Mouse (Mus musculus) megakaryocyte, adult 5-6 weeks (primary cell): ENCODE measurements around the gene Zfp36l1. TPM values are rescaled to one million over a fixed set of nuclear protein-coding genes. Genes with fewer than 3 reads are reported as not detected.

Source experiments
- ATAC-seq: 2 replicates; pipeline ENCODE4 v1.8.0; 2016; ENCODE audit warnings: mild to moderate bottlenecking, inconsistent platforms; ENCODE audit not compliant: poor library complexity, severe bottlenecking
- total RNA-seq, 2 experiments: library from RNA; stranded (forward) in 1 of 2; stranded (reverse) in 1 of 2; fragments of 153-499, 151-499 nt in 1 of 2; fragments of 221-1000, 200-1000 nt in 1 of 2; gene quantifications; 2 replicates each; pipeline versions ENCODE4 v1.2.3 to v1.2.4; 2015 to 2017

Gene Zfp36l1
- total RNA-seq (2015): 15.6 and 21.0 TPM in 2 replicates
- total RNA-seq (2017): 3.8 and 5.4 TPM in 2 replicates

DNA sequence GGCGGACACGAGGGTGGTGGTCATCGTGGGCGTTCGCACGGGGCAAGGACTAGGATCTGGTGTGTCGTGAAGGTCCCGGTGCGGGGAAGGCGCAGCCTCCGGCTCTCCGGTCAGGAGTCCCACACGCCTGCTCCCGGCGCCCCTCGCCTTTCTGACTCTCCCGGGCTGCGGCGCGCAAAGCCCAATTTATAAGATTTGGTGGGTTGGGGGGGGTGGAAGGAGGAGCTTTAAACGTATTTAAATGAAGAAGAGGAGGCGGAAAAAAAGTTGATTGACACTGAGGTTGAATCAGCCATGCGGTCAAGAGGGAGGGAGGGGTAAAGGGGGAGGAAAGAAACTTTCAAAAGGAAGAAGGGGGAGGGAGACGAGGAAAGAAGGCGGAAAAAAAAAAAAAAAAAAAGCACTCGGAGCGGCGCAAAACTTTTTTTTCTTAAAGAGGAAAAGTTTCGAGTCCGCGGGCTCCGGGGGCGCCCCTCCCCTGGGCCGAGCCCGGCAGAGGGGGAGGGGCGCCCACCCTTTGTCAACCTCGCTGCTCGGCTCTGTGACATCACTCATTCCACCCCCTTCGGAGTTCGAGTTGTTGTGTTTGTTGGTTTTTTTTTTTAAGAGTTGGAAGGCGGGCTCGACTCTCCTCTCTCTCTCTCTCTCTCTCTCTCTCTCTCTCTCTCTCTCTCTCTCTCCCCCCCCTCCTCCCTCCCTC is at the start of gene Zfp36l1:
Gene Zfp36l1 (minus strand): TSS at position 162 of the 700 bp plus-strand sequence.
- ATAC-seq: peak; percentile 33

DNA sequence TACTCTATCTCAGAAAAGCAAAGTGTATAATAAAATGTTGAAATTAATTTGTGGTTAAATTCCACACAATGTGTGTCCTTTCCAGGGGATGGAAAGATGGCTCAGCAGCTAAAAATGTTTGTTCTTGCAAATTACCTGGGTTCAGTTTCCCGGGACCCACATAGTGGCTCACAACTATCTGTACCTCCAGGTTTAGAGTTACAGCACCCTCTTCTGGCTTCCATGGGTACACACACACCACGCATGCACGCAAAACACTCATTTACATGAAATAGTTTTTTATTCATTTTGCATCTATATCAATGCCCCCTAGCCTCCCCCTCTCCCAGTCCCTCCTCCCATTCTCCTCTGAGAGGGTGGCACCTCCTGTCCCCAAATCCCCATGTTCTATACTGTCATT is 49.6 kb upstream of the Zfp36l1 start:
- ATAC-seq: no peak

DNA sequence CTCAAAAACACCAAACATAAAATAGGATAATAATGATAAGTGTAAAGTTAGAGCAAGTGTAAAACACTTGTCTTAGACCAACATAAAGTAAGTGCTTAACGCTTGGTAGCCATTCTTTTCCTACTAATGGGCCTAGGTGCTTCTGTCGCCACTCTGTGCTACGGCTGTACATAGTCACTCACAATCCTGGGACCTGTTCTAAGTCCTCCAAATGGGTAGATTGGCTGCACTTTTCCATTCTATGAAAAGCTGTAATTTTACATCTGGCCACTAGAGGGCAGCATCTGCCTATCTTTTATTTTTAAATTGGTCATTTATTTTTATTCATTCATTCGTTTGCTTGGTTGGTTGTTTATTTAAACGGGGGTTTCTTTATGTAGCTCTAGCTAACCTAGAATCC is 44.9 kb upstream of the Zfp36l1 start:
- ATAC-seq: no peak

DNA sequence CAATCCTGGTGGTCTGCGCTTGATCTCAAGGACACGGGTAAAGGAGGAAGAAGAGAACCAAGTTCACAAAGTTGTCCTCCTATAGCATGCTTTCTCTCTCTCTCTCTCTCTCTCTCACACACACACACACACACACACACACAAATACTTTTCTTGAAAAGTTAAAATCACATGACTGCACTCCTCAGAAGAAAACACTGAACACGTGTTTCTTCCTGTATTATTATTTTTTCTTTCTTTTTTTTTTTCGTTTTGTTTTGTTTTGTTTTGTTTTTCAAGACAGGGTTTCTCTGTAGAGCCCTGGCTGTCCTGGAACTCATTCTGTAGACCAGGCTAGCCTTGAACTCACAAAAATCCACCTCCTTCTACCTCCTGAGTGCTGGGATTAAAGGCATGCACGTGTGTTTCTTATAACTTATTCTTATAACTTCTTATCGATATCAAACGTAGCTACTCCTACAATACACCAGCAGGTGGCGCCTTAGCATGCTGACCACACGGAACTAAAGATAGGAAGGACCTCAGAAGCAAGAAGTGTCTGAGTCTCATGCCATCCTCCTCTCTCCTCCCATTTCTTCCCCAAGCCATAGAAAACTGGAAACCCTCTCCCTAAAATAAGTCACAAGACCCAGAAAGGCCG is 41.0 kb upstream of the Zfp36l1 start:
- ATAC-seq: peak; percentile 82; the same call in 1 of the 2 replicates

DNA sequence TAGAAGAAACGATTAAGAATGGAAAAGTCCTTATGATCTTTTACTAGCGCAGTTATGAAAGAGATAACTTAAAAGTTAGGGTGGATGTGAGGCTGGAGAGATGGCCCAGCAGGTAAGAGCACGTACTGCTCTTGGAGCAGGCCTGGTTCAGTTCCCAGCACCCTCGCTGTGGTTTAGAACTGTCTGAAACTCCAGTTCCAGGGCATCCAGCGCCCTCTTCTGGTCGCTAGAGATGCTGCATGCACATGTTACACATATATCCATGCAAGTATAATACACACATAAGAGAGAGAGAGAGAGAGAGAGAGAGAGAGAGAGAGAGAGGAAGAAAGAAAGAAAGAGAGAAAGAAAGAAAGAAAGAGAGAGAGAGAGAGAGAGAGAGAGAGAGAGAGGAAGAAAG is 40.3 kb upstream of the Zfp36l1 start:
- no peak for ATAC-seq

DNA sequence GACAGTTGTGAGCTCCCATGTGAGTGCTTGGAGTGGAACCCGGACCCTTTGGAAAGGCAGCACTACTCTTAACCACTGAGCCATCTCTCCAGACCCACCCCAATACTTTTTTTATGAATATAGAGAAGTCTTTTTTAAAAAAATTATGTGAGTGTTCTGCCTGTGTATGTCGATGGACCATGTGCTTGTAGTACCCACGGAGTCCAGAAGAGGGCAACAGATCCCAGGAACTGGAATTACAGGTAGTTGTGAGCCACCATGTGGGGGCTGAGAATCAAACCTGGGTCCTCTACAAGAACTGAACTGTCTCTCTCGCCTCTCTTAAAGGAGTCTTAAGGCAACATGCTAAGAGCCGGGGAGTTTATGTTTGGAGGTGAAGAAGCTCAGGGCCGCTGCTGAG is 39.0 kb upstream of the Zfp36l1 start:
- ATAC-seq: no peak

DNA sequence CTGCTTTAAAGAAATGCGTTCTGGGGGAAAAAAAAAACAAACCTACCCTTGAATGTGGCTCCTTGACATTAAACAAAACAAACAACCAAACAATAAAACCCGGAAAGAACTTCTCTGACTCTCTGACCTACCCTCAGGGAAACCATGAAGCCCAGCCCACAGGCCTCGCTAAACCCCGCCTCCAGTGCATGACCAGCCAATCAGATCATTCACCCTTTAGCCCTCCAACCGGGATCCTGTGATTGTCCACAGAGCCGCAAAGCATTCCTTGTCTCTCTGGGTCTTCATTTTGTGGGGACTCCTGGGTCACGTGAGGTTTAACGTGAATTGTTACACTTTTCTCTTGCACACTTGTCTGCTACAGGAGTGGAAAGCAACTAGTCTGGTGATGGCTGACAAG is 37.8 kb upstream of the Zfp36l1 start:
- ATAC-seq: peak; percentile 39; the same call in 1 of the 2 replicates

DNA sequence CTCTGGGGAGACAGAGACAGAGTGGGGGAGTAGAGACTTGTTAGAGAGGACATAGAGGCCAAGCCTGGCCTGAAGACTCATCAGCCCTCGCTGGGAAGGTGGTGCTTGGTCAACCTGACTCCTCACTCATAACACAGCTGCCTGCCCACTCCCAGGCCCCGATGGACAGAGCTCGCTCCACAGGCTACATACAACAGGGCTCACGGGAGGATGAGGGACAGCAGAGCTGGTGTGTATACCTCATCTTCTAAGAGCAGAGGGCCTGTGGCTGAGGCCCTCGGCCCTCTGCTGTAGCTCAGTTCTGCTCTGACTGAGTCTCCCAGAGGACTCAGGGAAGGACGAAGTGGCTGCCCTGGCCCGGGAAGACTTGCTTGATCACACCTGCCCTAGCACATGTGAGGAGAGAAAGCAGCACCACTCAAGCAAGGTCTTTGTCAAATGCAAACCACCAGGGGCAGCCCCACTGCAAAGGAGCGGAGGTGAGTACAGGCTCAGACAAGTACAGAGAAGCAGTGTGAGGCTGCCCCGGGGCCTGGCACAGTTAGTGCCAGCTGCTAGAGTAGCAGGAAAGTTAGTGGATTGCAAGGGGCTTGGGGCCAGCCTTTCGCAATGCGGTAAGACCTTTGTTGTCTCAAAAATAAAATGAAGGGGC is 34.9 kb upstream of the Zfp36l1 start:
- no peak for ATAC-seq

DNA sequence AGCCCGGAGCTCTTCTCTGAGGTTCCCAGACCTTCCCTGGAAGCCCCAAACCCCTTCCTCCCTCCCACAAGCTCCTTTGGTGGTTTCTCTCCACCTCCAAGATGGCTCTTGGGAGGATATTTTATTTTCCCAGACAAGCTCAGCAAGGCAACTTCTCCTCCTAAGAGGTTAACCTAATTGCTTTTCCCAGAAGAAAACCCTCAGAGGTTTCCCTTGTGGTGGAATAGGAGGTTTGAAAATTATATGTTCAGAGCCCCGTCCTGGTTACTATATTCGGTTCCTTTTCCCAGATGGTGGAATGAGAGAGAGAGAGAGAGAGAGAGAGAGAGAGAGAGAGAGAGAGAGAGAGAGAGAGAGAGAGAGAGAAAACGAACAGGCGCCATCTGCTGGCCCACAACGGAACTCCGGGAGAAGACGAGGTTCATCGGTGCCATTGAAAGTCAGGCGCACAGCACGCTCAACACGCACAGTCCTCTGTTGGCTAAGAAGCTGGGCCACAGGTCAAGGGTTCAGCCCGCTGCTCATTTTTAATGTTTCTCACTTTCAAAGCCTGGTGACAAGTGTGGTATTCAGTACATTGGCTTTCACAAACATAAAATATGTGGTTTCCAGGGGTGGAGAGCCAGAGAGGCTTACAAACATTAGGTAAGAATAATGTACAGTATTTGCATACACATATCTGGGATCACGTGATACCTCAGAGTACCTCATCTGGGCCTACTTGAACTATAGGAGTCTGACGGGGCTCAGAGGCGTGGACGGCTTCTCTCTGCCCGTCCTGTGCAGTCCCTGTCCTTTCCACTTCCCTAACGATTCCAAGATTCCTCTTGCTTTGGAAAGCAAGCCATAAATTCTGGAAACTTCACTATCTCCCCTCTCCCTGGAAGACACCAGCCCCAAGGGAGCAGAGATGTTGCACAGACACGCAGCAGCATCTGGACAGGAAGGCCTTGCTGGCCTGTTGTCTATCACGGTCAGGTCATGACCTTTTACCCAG is 33.7 kb upstream of the Zfp36l1 start:
- ATAC-seq: peak; percentile 83

DNA sequence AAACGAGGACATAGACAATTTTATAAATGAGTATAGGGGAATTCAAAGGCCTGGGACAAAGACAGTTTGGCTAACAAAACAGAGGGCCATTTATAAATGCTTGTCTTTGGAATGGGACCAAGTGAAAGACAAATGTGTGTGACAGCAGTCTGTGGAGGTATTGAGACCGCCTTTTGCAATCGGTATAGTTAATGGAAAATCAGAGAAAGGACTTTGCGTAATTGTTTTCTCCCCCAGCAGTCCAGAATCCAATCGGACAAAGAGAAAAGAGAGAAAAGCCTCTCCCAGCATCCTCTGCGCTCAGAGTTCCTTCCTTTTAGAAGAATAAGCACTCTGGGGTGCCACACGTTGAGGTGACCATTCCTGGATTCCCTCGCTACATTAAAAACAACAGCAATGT is 32.6 kb upstream of the Zfp36l1 start:
- no peak for ATAC-seq

DNA sequence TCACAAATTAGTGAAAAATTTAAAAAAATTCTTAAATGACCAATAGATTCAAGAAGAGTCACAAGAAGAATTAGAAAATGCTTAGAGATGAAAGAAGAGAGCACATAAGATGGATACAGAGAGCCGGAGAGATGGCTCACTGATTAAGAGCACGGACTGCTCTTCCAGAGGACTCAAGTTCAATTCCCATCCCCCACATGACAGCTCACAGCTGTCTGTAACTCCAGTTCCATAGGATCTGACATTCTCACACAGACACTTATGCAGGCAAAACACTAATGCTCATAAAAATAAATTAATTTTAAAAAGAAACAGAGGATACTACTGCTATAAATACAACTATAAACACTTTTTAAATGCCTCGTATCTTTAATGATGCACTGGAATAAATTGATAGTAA is 32.0 kb upstream of the Zfp36l1 start:
- ATAC-seq: no peak

DNA sequence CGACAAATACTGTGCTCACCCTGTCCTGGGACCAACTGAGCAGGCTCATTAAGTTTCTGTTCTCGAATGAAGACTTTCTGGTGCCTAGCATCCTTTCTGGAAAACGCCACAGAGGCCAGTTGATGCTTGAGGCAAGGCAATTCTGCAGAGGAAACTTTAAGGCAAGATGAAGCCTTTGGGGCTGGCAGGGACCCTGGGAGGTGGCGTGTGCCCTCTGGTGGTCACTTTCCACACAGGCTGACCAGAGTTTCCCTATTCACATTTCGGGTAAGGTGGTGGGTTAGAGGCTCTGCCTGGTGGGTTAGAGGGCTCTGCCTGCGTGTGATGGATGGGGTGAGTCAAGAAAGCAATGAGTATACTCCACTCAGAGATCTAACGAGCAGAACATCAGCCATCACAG is 28.7 kb upstream of the Zfp36l1 start:
- ATAC-seq: peak; percentile 86

DNA sequence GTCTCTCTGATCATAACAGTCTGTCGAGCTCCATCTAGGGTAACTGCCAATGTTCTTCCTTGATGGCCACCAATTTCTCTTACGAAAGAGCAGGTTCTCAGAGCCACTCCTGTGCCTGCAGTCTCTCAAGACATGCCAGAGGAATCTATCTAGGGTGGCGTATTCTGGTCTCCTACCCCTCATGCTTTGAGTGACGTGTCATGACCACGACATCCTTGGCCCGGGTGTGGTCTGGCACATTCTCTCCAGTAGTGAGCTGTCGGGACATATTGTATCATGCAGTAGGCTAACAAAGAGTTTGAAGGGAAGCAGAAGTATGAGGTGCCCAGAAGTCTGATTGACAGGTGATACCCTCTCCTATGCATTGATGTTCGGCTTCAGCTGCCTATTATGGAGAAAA is 28.2 kb upstream of the Zfp36l1 start:
- no peak for ATAC-seq

DNA sequence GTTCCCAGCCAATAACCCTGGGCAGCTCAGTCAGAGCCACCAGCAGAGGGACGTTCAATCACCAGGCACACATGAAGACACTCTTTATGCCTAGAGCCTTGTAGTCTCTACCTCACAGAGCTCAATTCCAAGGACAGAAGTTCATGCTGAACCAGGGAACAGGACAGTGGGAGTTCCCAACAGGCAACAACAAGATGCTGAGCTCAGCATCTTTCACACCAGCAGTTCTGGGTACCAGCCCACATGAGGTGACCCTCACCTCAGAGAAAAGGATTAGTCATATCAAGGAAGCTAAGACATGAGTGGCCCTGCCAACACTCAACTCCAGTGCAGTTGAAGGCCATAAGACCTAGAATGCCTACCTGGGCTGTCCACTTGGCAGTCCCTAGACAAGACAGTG is 24.9 kb upstream of the Zfp36l1 start:
- no peak for ATAC-seq

DNA sequence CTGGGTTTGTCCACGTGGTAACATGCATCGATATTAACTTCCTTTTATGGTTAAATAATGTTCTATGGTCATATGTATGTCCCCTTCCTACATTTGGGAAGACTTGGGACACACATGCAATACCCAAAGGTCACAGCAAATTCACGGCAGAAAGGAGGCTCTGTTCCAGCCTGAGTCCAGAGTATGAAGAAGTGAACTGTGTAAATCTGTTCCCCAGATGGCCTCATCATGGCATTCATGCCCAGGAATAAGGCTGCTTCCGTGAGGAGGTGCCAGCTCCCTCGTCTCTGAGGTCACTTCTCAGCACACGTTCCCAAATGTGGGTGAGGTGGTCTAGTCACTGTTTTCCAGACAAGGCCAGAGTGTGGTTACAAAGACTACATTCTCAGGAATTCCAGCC is 24.4 kb upstream of the Zfp36l1 start:
- ATAC-seq: no peak

DNA sequence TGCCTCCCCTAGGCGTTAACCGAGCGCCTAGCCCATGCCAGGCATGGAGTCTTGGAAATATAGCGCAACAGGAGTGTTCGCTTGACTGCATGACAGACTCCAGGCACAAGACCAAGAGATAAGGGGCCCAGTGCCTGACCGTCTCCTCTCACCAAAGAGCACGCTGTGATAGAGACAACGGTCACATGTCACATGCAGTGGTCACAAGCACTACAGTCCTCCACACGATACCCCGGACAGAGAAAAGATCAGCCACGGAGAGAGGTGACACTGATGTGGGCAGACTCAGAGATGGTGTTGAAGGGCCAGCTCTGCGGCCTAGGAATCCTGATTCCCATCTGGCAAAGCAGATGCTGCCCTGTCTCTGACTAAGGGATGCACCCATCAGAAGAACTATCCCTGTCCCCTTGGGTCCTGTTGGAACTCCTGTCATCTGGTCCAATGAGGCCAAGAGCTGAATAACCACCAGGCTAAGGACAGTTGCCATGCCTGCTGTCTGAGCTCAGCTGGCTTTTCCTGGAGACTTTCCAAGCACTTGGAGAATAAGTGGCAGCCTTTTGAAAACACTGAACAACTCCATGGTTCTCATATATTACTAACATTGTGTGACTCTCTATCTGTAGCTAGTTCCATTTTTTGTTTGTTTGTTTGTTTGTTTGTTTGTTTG is 23.6 kb upstream of the Zfp36l1 start:
- no peak for ATAC-seq

DNA sequence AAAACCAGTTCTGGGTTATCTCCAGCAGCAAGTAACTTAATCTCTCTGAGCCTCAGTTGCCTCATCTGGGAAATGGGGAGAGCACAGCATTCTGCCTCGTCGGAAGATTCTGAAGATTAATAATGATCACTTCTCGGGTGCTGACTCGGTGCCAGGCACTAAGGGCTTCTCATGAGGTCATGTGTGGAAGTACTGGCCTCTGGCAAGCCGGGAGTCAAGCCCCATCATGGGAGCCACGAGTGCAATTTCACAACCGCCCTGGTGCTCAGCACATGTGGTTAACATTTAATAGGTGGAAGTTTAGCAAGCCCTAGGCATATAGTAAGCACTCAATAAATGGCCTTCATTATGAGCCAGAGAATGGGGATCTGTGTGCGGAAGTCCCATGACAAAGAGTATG is 22.4 kb upstream of the Zfp36l1 start:
- no peak for ATAC-seq

DNA sequence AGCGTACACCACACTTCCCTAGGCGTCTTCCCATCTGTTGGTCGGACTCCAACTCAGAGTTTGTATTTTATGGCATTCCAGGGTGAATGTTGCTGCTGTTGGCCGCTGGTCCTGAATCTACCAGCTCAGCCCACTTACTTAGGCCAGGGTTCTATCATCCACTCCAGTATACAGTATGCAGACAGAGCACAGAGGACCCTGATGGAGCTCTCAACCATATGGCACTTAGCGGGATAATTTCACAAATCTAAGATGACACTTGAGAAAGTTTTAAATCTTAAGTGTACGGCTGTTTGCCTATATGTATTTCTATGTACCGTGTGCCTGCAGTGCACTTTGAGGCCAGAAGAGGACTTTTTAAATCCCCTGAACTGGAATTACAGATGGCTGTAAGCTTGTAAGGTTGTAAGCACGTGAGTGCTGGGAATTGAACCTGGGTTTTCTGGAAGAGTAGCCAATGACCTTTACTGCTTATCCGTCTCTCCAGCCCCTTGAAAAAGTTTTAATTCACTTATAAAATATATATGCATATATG is 20.3 kb upstream of the Zfp36l1 start:
- peak; percentile 5 for ATAC-seq

DNA sequence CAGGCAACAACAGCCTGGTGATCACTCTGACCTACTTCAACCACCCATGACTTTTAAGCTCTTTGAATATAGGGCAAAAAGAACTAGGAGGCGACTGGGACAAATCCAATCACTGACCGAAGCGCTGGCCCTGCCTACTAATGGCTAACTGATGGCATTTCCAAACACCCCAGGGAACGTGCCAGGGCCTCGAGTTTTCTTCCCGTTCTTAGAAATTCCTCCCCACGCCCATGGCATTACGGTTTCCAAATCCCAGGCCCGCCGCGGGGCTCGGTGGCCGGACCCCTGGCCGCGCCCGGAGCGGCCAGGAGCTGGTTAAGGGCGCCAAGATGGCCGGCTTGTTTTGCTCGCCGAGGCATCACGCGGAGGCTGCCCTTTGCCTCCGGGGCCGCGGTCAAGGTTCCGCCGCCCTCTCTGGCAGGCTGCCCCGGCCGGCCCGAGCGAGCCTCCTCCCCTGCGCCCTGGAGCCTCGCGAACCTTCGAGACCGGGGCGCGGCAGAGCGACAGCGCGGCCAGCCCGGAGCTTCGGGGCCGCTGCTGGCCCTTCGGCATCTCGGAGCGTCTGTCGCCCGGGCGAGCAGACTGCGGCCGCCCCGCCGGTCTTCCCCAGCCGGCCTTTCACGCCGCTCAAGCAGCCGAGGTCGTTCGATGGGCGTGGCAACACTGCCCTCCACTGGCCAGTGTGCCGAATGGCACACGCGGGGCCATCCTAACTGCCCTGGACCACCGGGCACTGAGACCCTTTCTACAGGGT is 19.6 kb upstream of the Zfp36l1 start:
- ATAC-seq: peak; percentile 90
